Mouse (Mus musculus) forebrain, postnatal 0 days (tissue): ENCODE data around the gene Zfp3. TPM values are rescaled to one million over a fixed set of nuclear protein-coding genes. Genes with fewer than 3 reads are reported as not detected.
"Not testable (repeated sequence)": the region's sequence is repeated elsewhere in the genome, so short reads cannot be mapped to it uniquely, and the experiment has no call there.

ENCODE experiments used
- ATAC-seq: fragments of 200-750 bp; cut with Nextera tagmentation; 2 replicates; pipeline ENCODE4 v1.8.0; 2017; ENCODE audit warnings: mild to moderate bottlenecking, moderate library complexity
- DNase-seq: peaks from one replicate; pipeline ENCODE4 v3.0.0-alpha.2; 2015
- H3K27ac ChIP-seq: fragments of 300-500 bp; sonication (generic); 2 replicates; pipeline ENCODE4 v1.5.1; 2014; ENCODE audit warnings: low read depth, mild to moderate bottlenecking, antibody characterized with exemption, low read length, moderate library complexity, mixed read lengths
- H3K27me3 ChIP-seq: fragments of 300-500 bp; sonication (generic); 2 replicates; pipeline ENCODE4 v1.6.1; 2014; ENCODE audit warnings: mild to moderate bottlenecking, low read length, mixed read lengths; ENCODE audit not compliant: insufficient read depth
- H3K36me3 ChIP-seq: fragments of 300-500 bp; sonication (generic); 2 replicates; pipeline ENCODE4 v1.6.1; 2014; ENCODE audit warnings: mild to moderate bottlenecking, moderate library complexity; ENCODE audit not compliant: insufficient read depth
- H3K4me1 ChIP-seq: fragments of 300-500 bp; sonication (generic); 2 replicates; pipeline ENCODE4 v1.6.1; 2014; ENCODE audit warnings: antibody characterized with exemption; ENCODE audit not compliant: insufficient read depth
- H3K4me2 ChIP-seq: fragments of 300-500 bp; sonication (generic); 2 replicates; pipeline ENCODE4 v1.6.1; 2014; ENCODE audit warnings: low read depth, mild to moderate bottlenecking, moderate library complexity
- H3K4me3 ChIP-seq: fragments of 300-500 bp; sonication (generic); 2 replicates; pipeline ENCODE4 v1.5.1; 2014; ENCODE audit warnings: low read depth, low read length, mixed read lengths
- H3K9ac ChIP-seq: fragments of 300-500 bp; sonication (generic); 2 replicates; pipeline ENCODE4 v1.6.1; 2014; ENCODE audit warnings: mild to moderate bottlenecking
- H3K9me3 ChIP-seq: fragments of 300-500 bp; sonication (generic); 2 replicates; pipeline ENCODE4 v1.6.1; 2016; ENCODE audit warnings: low read length
- CTCF ChIP-seq: sonication (generic); IDR thresholded peaks from 2 replicates; pipeline ENCODE4 v1.5.1; 2016; ENCODE audit warnings: antibody characterized with exemption, control low read depth, low read depth
- WGBS: fragments of 180-500 bp; shearing (Covaris S2); extraction: QIAGEN DNeasy Blood & Tissue Kit; methylation state at CpG from one replicate; pipeline ENCODE4 v1.1.7; 2014; 5-methylcytosine and 5-hydroxymethylcytosine counted together
- polyA plus RNA-seq: library from polyadenylated mRNA; unstranded; fragments of >200 nt; fragmentation: Nextera tagmentation; extraction: Ambion mirVana; gene quantifications from 2 replicates; pipeline ENCODE4 v1.2.1, GENCODE M21; 2015
- total RNA-seq: library from RNA; depleted of rRNA; stranded (reverse); fragments of >200 nt; gene quantifications from 2 replicates; pipeline ENCODE4 v1.2.3, GENCODE M21; 2014

Zfp3 gene
- total and polyA plus RNA-seq, 2 experiments from 2014 or later = 13.4 to 15.1 TPM

- DNase-seq = peak; percentile 83
- Histone ChIP-seq H3K9ac (no peak overlapping the region), H3K27ac (no peak overlapping the region), H3K4me3 (no peak overlapping the region), H3K27me3 (no peaks in the 10 kb centered on the region), H3K9me3 (no peaks in the 10 kb centered on the region), H3K4me2 (no peak overlapping the region), H3K36me3 (peaks cover 12% of the 10 kb centered on the region), H3K4me1 (no peaks in the 10 kb centered on the region)
- 29% methylated on average over 17 of the region's 17 CpGs for WGBS
- peak; percentile 91 for TF ChIP-seq CTCF
- ATAC-seq = peak; percentile 93
These were observed 13.0 kb downstream of the Zfp3 start for GRCm38 (mm10) chr11:70776830-70777571.

- no peak for ATAC-seq
- WGBS = 71% methylated on average over 6 of the region's 6 CpGs
These were observed 13.6 kb downstream of the Zfp3 start for GRCm38 (mm10) chr11:70777634-70778033.

DNA sequence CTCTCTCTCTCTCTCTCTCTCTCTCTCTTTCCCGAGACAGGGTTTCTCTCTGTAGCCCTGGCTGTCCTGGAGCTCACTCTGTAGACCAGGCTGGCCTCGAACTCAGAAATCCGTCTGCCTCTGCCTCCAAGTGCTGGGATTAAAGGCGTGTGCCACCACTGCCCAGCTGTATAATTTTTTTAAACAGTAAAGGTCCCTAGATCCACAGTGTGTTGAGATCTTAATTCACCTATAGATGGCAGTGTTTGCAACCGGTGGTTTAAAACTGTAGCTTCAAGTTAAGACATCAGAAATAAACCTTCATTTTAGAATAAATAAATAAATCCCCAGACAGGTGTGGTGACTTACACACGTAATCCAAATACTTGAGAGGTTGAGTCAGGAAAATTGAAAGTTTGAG, 14.0 kb downstream of the Zfp3 start:
- H3K4me3 ChIP-seq, H3K4me1 ChIP-seq, H3K27me3 ChIP-seq, H3K9me3 ChIP-seq, H3K36me3 ChIP-seq, H3K4me2 ChIP-seq, H3K27ac ChIP-seq, H3K9ac ChIP-seq: not testable (repeated sequence)
- peak; percentile 67 for TF ChIP-seq CTCF
- ATAC-seq = peak; percentile 36; the same call in 1 of the 2 replicates
- 27% methylated on average over 6 of the region's 6 CpGs for WGBS
- DNase-seq = peak; percentile 58

More at GRCm38 (mm10) chr11:70777634-70778033, 13.6 kb downstream of the Zfp3 start:
- no peak overlapping the region for H3K9ac ChIP-seq
- no peak overlapping the region for H3K27ac ChIP-seq
- no peak for TF ChIP-seq CTCF
- H3K4me1 ChIP-seq = no peaks in the 10 kb centered on the region
- no peaks in the 10 kb centered on the region for H3K27me3 ChIP-seq
- H3K9me3 ChIP-seq = no peaks in the 10 kb centered on the region
- H3K36me3 ChIP-seq = peaks cover 6% of the 10 kb centered on the region
- no peak overlapping the region for H3K4me2 ChIP-seq
- H3K4me3 ChIP-seq = no peak overlapping the region
- no peak for DNase-seq

DNA sequence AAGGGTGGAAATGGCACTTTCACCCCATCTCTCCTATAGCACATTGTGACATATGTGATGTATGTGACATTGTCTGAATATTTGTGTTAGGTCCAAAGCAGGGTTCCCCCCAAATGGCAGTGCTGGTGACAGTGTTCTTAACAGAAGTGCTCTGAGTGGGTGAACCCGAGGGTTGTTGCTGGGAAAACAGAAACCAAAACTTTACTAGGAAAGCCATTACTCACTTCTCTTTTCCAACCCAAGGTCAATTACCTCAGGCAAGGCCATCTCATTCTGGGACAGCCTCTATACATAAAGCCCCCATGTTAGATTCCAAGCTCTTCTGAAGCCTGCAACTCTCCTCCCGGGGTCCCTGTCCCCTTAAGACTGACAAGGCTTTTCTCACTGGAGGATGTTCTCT, 21.9 kb downstream of the Zfp3 start:
- Histone ChIP-seq H3K4me2 (no peak overlapping the region), H3K4me3 (no peak overlapping the region), H3K4me1 (no peaks in the 10 kb centered on the region), H3K36me3 (no peaks in the 10 kb centered on the region), H3K9me3 (no peaks in the 10 kb centered on the region), H3K27ac (no peak overlapping the region), H3K27me3 (no peaks in the 10 kb centered on the region), H3K9ac (no peak overlapping the region)
- DNase-seq = no peak
- no peak for TF ChIP-seq CTCF
- 67% methylated on average over 2 of the region's 2 CpGs for WGBS
- no peak for ATAC-seq

GRCm38 (mm10) chr11:70787052-70787451, 23.0 kb downstream of the Zfp3 start:
- no peak for TF ChIP-seq CTCF
- DNase-seq = no peak
- no peaks in the 10 kb centered on the region for H3K27me3 ChIP-seq
- H3K4me1 ChIP-seq = no peaks in the 10 kb centered on the region
- WGBS = 71% methylated on average over 11 of the region's 11 CpGs
- no peak overlapping the region for H3K4me3 ChIP-seq
- no peak overlapping the region for H3K27ac ChIP-seq
- no peak overlapping the region for H3K4me2 ChIP-seq
- no peaks in the 10 kb centered on the region for H3K36me3 ChIP-seq
- H3K9ac ChIP-seq = no peak overlapping the region
- ATAC-seq = no peak
- no peaks in the 10 kb centered on the region for H3K9me3 ChIP-seq

GRCm38 (mm10) chr11:70788972-70789655, 25.1 kb downstream of the Zfp3 start:
- 86% methylated on average over 10 of the region's 10 CpGs for WGBS
- no peak overlapping the region for H3K27ac ChIP-seq

GRCm38 (mm10) chr11:70790426-70790825, 26.4 kb downstream of the Zfp3 start:
- Histone ChIP-seq H3K9ac (no peak overlapping the region), H3K4me2 (no peak overlapping the region), H3K4me3 (no peak overlapping the region), H3K4me1 (no peaks in the 10 kb centered on the region), H3K27ac (no peak overlapping the region), H3K27me3 (no peaks in the 10 kb centered on the region), H3K36me3 (no peaks in the 10 kb centered on the region), H3K9me3 (no peaks in the 10 kb centered on the region)
- DNase-seq (no peak), ATAC-seq (no peak)
- WGBS = 88% methylated on average over 2 of the region's 2 CpGs
- no peak for TF ChIP-seq CTCF

More at GRCm38 (mm10) chr11:70788972-70789655, 25.1 kb downstream of the Zfp3 start:
- no peaks in the 10 kb centered on the region for H3K36me3 ChIP-seq
- no peak for ATAC-seq
- no peak overlapping the region for H3K4me3 ChIP-seq
- no peak for DNase-seq
- no peaks in the 10 kb centered on the region for H3K9me3 ChIP-seq
- no peak overlapping the region for H3K4me2 ChIP-seq
- no peaks in the 10 kb centered on the region for H3K27me3 ChIP-seq
- H3K4me1 ChIP-seq = no peaks in the 10 kb centered on the region
- TF ChIP-seq CTCF = no peak
- no peak overlapping the region for H3K9ac ChIP-seq
